Comparison of ENCODE assay signal across 19 mouse cellular contexts in genomic region chr7:92842254-92842653, GRCm38 (mm10).
"Had no signal": no experiment of that assay in that cellular context is flagged by ENCODE, and none has a peak within 500 bp of the region (broad histone marks: within the 10 kb centered on the region; RNA-seq: fewer than 3 reads in every experiment).

No protein-coding gene starts in this region.

- H3K27ac ChIP-seq: liver, embryonic 14.5 days; midbrain, embryonic 10.5 days; midbrain, embryonic 12.5 days; neural tube, embryonic 13.5 days; neural tube, embryonic 15.5 days had no signal

- H3K4me2 ChIP-seq: lung, embryonic 14.5 days; midbrain, embryonic 12.5 days; neural tube, embryonic 13.5 days; neural tube, embryonic 15.5 days had no signal

- H3K9me3 ChIP-seq: midbrain, embryonic 10.5 days; midbrain, embryonic 12.5 days; neural tube, embryonic 13.5 days; neural tube, embryonic 15.5 days had no signal

- H3K27me3 ChIP-seq: midbrain, embryonic 12.5 days; neural tube, embryonic 13.5 days; neural tube, embryonic 15.5 days had no signal

- ATAC-seq: midbrain, embryonic 16.5 days had no signal

- H3K36me3 ChIP-seq: midbrain, embryonic 10.5 days; midbrain, embryonic 12.5 days; neural tube, embryonic 13.5 days had no signal

- DNase-seq: lung, adult 18-20 months; lung, embryonic 14.5 days; lung, postnatal 10 days; lung, postnatal 4 days; midbrain, embryonic 14.5 days; retina, postnatal 1 day; right cerebral cortex, adult 18-20 months; right cerebral cortex, postnatal 25 days; right cerebral cortex, postnatal 4 days; thymus, adult 2 months; thymus, postnatal 25 days; thymus, postnatal 4 days had no signal

- H3K9ac ChIP-seq: liver, embryonic 14.5 days; lung, embryonic 14.5 days; midbrain, embryonic 12.5 days; neural tube, embryonic 13.5 days; neural tube, embryonic 15.5 days had no signal

- H3K4me1 ChIP-seq: midbrain, embryonic 10.5 days; midbrain, embryonic 12.5 days; neural tube, embryonic 13.5 days; neural tube, embryonic 15.5 days had no signal

- H3K4me3 ChIP-seq: midbrain, embryonic 10.5 days; midbrain, embryonic 12.5 days; myocyte; neural tube, embryonic 13.5 days; neural tube, embryonic 15.5 days had no signal
